Mouse (Mus musculus) G1E (cell line): ENCODE measurements at regions not wholly inside any gene's neighbourhood (a gene's known extent, or its start where the extent isn't known, plus 50 kb on each side); places are given as distances from the start of the nearest gene placed in this dataset.

Experiments
- CTCF ChIP-seq: IDR thresholded peaks from 2 replicates; pipeline ENCODE4 v1.5.1; 2012; ENCODE audit warnings: low read depth, low read length, inconsistent platforms, mixed read lengths
- GATA1 ChIP-seq: IDR thresholded peaks from 2 replicates; pipeline ENCODE4 v1.6.1; 2012; ENCODE audit warnings: borderline replicate concordance, low read length, inconsistent platforms, mixed read lengths
- POLR2AphosphoS5 ChIP-seq: IDR thresholded peaks from 2 replicates; pipeline ENCODE4 v1.6.1; 2012; ENCODE audit warnings: low read depth, low read length, inconsistent platforms; ENCODE audit not compliant: insufficient replicate concordance
- TAL1 ChIP-seq: conservative IDR thresholded peaks from 2 replicates; pipeline ENCODE4 v1.6.1; 2012; ENCODE audit warnings: low read depth, low read length, inconsistent platforms, mixed read lengths

- TF ChIP-seq CTCF (no peak), POLR2AphosphoS5 (no peak), TAL1 (no peak), GATA1 (no peak)
Observed at GRCm38 (mm10) chr12:59563960-59564359, 344.4 kb upstream of the Fbxo33 start.
